Mouse (Mus musculus): ENCODE measurements around the gene Heatr5b.

DNA sequence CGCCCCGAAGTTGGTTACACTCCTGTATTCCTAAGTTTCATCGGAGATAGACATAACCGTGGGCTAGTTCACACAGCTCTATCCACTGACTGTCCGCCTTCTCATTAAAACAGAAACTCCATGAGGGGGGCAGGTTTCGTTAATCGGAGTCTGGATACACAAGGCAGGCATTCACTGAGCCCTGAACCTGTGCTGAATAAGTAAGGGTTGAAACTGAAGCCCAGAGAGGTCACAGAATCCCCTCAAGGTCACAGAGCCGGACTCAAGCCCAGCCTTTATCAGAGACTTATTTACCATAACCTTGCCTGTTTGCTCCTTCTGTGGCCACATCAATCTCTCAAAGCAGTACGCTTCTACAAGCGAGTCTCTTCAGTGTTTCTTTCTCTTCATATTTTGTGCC, 100.4 kb downstream of the Heatr5b start:
- TF ChIP-seq CTCF (IDR thresholded peaks at IDR 0.05 in 2 of 3, conservative IDR thresholded peaks at IDR 0.05 in 1 of 3; ENCODE audit: control insufficient read depth in 1 of 3, insufficient read depth in 1 of 3, low read depth in 2 of 3, low read length in 3 of 3, poor library complexity in 1 of 3, severe bottlenecking in 1 of 3) (no peak), RAD21 (IDR thresholded peaks at IDR 0.05; ENCODE audit: low read depth, low read length) (no peak), GABPA (IDR thresholded peaks at IDR 0.05; ENCODE audit: low read depth, low read length) (no peak), KAT2A (conservative IDR thresholded peaks at IDR 0.05; ENCODE audit: low read depth, low read length) (no peak), HCFC1 (IDR thresholded peaks at IDR 0.05; ENCODE audit: low read depth, low read length) (no peak), MAZ (IDR thresholded peaks at IDR 0.05; ENCODE audit: low read depth, low read length) (no peak), USF1 (IDR thresholded peaks at IDR 0.05; ENCODE audit: low read depth, low read length) (no peak), NRF1 (IDR thresholded peaks at IDR 0.05; ENCODE audit: insufficient read depth, low read depth, low read length, poor library complexity, severe bottlenecking) (no peak), TBP (IDR thresholded peaks at IDR 0.05; ENCODE audit: low read depth, low read length) (no peak), CHD2 (IDR thresholded peaks at IDR 0.05; ENCODE audit: low read length) (no peak), SMC3 (IDR thresholded peaks at IDR 0.05; ENCODE audit: low read depth, low read length) (no peak)

Measured in MEL (cell line).